Comparison of ENCODE assay signal across 10 mouse cellular contexts in the genomic region with DNA sequence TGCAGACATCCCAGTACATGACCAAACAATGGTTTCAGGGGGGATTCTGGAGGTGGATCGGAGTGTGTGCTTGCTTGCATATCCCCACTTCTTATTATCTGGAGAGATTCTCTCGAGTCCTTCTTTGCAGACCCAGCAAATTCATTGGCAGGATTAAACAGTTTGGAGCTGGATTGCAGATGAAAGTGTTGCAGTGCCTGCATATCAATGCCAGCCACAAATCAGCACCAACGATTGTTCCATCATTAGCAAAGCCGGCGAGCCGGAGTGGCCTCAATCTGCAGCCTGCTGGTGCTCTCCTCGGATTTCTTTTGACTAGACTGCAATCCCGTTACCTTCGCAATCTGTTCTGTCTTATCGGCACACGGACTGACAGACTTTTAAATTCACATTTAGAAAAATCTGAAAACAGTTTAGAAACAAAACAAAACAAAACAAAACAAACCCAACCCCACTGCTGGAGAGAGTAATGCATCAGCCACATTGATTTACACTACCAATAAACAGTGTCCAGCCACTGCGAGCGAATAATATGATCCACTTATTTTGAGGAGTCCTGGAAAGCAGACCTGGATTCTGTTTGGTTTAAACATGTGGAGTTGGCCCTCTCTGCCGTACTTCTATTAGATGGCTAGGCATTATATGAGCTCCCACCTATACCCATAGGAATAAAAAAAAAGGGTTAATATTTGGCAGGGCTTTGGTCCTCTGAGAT.
DNase-seq lines count a peak whose midpoint lies in the region; ATAC-seq and TF ChIP-seq lines count a peak whose summit lies in the region.
"Had no signal": no experiment of that assay in that cellular context is flagged by ENCODE, and none has a peak within 500 bp of the region (broad histone marks: within the 10 kb centered on the region; RNA-seq: fewer than 3 reads in every experiment).

No protein-coding gene starts in this region.

- H3K27me3 ChIP-seq in liver, embryonic 14.5 days (ENCODE audit: control insufficient read depth, insufficient read depth, low read length), result no peaks in the 10 kb centered on the region
- H3K27me3 ChIP-seq in liver, postnatal 0 days (ENCODE audit: insufficient read depth, low read length), result no peaks in the 10 kb centered on the region
- no peaks in the 10 kb centered on the region for H3K27me3 ChIP-seq in hindbrain, embryonic 11.5 days (ENCODE audit: control insufficient read depth, insufficient read depth, low read length)
- H3K27me3 ChIP-seq in neural tube, embryonic 12.5 days (replicated peaks), result no peaks in the 10 kb centered on the region

- no peak for TF ChIP-seq EP300 in liver, embryonic 14.5 days (IDR thresholded peaks at IDR 0.05; ENCODE audit: low read depth)
- TF ChIP-seq EP300 in liver, postnatal 0 days (IDR thresholded peaks at IDR 0.05; ENCODE audit: low read depth), result no peak

- TF ChIP-seq CTCF in liver, embryonic 14.5 days (IDR thresholded peaks at IDR 0.05; ENCODE audit: low read depth), result no peak
- no peak for TF ChIP-seq CTCF in liver, postnatal 0 days (IDR thresholded peaks at IDR 0.05; ENCODE audit: low read depth)

- H3K9me3 ChIP-seq in liver, embryonic 14.5 days (ENCODE audit: control insufficient read depth, low read length), result no peaks in the 10 kb centered on the region
- no peaks in the 10 kb centered on the region for H3K9me3 ChIP-seq in liver, postnatal 0 days (ENCODE audit: low read length)
- no peaks in the 10 kb centered on the region for H3K9me3 ChIP-seq in hindbrain, embryonic 11.5 days (ENCODE audit: control insufficient read depth, low read length)
- H3K9me3 ChIP-seq in neural tube, embryonic 12.5 days, result no peaks in the 10 kb centered on the region

- no peak overlapping the region for H3K27ac ChIP-seq in liver, embryonic 14.5 days
- H3K27ac ChIP-seq in liver, postnatal 0 days (ENCODE audit: low read depth), result no peak overlapping the region
- H3K27ac ChIP-seq in hindbrain, embryonic 11.5 days (ENCODE audit: low read depth, low read length), result no peak overlapping the region
- H3K27ac ChIP-seq in neural tube, embryonic 12.5 days, result peak overlapping the region; percentile 54; the same call in 1 of the 2 replicates

- DNase-seq in frontal cortex, postnatal 25 days (ENCODE audit: low spot score in 2 of 2), result no peak
- no peak for DNase-seq in liver, embryonic 14.5 days (ENCODE audit: low read depth in 3 of 3, low spot score in 3 of 3)
- DNase-seq in liver, postnatal 0 days, result no peak
- DNase-seq in hindbrain, embryonic 11.5 days (ENCODE audit: low spot score), result peak; percentile 43
- DNase-seq in MN1 (ENCODE audit: low spot score), result no peak
- DNase-seq: B cell, adult 2 months; kidney, adult 8-10 months had no signal

- WGBS in liver, embryonic 14.5 days (ENCODE audit: insufficient replicate concordance), result 56% methylated on average over 14 of the region's 14 CpGs
- WGBS in liver, postnatal 0 days (ENCODE audit: insufficient replicate concordance), result 71% methylated on average over 14 of the region's 14 CpGs
- WGBS in hindbrain, embryonic 11.5 days, result 38% methylated on average over 14 of the region's 14 CpGs
- whole genome bisulfite sequencing in neural tube, embryonic 12.5 days, result 18% methylated on average over 14 of the region's 14 CpGs

- H3K36me3 ChIP-seq in liver, embryonic 14.5 days (replicated peaks; ENCODE audit: control insufficient read depth, insufficient read depth, low read depth), result no peaks in the 10 kb centered on the region
- H3K36me3 ChIP-seq in liver, postnatal 0 days (replicated peaks; ENCODE audit: insufficient read depth, low read length), result no peaks in the 10 kb centered on the region
- H3K36me3 ChIP-seq in hindbrain, embryonic 11.5 days (ENCODE audit: control insufficient read depth, insufficient read depth, low read length), result no peaks in the 10 kb centered on the region
- no peaks in the 10 kb centered on the region for H3K36me3 ChIP-seq in neural tube, embryonic 12.5 days

- peaks cover 3 to 8% of the 10 kb centered on the region in 2 experiments; a peak in 3 of 4 replicates for H3K4me1 ChIP-seq in liver, embryonic 14.5 days (replicated peaks; ENCODE audit: control insufficient read depth in 2 of 2, insufficient read depth in 2 of 2, low read length in 1 of 2)
- H3K4me1 ChIP-seq in liver, postnatal 0 days (ENCODE audit: insufficient read depth), result no peaks in the 10 kb centered on the region
- H3K4me1 ChIP-seq in hindbrain, embryonic 11.5 days (replicated peaks; ENCODE audit: control insufficient read depth, insufficient read depth, low read length), result no peaks in the 10 kb centered on the region
- H3K4me1 ChIP-seq in neural tube, embryonic 12.5 days, result no peaks in the 10 kb centered on the region; the same call in 1 of the 2 replicates

- H3K9ac ChIP-seq in liver, embryonic 14.5 days (replicated peaks), result no peak overlapping the region
- H3K9ac ChIP-seq in liver, postnatal 0 days (replicated peaks), result no peak overlapping the region
- no peak overlapping the region for H3K9ac ChIP-seq in hindbrain, embryonic 11.5 days (ENCODE audit: low read depth, low read length)
- H3K9ac ChIP-seq in neural tube, embryonic 12.5 days, result no peak overlapping the region

- 0 out of 2 replicates have a peak overlapping the region, but pooled peaks have one; percentile 47 for H3K4me2 ChIP-seq in liver, embryonic 14.5 days (ENCODE audit: low read depth)
- no peak overlapping the region for H3K4me2 ChIP-seq in liver, postnatal 0 days (ENCODE audit: low read depth, low read length)
- H3K4me2 ChIP-seq in hindbrain, embryonic 11.5 days (replicated peaks; ENCODE audit: low read depth, low read length), result 0 out of 2 replicates have a peak overlapping the region, but pooled peaks have one; percentile 1
- H3K4me2 ChIP-seq in neural tube, embryonic 12.5 days (replicated peaks), result peak overlapping the region; percentile 44

- ATAC-seq in frontal cortex, adult (ENCODE audit: low TSS enrichment), result peak; percentile 88
- ATAC-seq in liver, embryonic 14.5 days (ENCODE audit: insufficient read depth), result no peak
- no peak for ATAC-seq in liver, postnatal 0 days
- peak; percentile 52 for ATAC-seq in hindbrain, embryonic 11.5 days (ENCODE audit: low FRiP score)
- ATAC-seq in neural tube, embryonic 12.5 days (ENCODE audit: low FRiP score, low read depth), result peak; percentile 70
- no peak for ATAC-seq in activated CD4-positive, CD25-positive, alpha-beta regulatory T cell, adult 4 months

- no peak overlapping the region for H3K4me3 ChIP-seq in liver, embryonic 14.5 days (ENCODE audit: insufficient read depth in 1 of 2, low read depth in 2 of 2, low read length in 2 of 2)
- no peak overlapping the region for H3K4me3 ChIP-seq in liver, postnatal 0 days (ENCODE audit: low read depth, low read length)
- no peak overlapping the region for H3K4me3 ChIP-seq in hindbrain, embryonic 11.5 days (ENCODE audit: low read depth, low read length)
- H3K4me3 ChIP-seq in neural tube, embryonic 12.5 days, result no peak overlapping the region

Comparison
In these comparisons a context has a peak if more than half of its experiments do, and no peak if none do; other contexts are left out.
1. ATAC-seq: peak in frontal cortex, adult (single experiment), hindbrain, embryonic 11.5 days (single experiment) and neural tube, embryonic 12.5 days (single experiment); none in liver, embryonic 14.5 days (single experiment), liver, postnatal 0 days (single experiment) and activated CD4-positive, CD25-positive, alpha-beta regulatory T cell, adult 4 months (single experiment).